Mouse (Mus musculus) left cerebral cortex, adult 9 months (tissue): ENCODE results near the gene Efemp2.
"Not testable (repeated sequence)": the region's sequence is repeated elsewhere in the genome, so short reads cannot be mapped to it uniquely, and the experiment has no call there.

ENCODE experiments used
- DNase-seq, 2 experiments: peaks; one replicate each; pipeline ENCODE4 v3.0.0; 2022; ENCODE audit warnings: low spot score in 2 of 2

The Efemp2 gene

DNA sequence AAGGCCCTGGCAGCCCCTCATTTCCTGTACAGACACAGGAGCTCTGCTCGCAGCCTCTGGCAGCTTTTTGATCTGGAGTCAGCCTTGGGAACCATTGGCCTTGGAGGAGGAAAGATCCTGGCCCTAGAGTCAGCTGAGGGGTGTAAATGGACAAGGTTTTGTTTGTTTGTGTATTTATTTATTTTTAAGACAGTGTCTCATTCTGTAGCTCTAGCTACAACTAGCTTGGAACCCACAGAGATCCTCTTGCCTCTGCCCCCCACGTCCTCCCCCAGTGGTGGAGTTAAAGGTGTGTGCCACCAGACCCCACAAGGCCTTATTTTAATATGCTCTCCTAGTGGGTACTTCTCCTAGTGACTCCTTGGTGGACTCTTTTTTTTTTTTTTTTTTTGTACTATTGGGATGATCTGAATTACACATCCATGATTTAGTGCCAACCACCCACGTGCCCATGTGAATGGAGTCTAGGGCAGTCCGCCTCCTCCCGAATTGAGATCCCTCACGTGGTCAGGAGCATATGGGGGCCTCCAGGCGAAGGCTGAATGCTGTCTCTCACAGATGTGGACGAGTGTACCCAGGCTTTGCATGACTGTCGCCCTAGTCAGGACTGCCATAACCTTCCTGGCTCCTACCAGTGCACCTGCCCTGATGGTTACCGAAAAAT lies 3.4 kb downstream of the Efemp2 start:
- peak in 1 of 2 experiments; percentile 63 for DNase-seq

DNA sequence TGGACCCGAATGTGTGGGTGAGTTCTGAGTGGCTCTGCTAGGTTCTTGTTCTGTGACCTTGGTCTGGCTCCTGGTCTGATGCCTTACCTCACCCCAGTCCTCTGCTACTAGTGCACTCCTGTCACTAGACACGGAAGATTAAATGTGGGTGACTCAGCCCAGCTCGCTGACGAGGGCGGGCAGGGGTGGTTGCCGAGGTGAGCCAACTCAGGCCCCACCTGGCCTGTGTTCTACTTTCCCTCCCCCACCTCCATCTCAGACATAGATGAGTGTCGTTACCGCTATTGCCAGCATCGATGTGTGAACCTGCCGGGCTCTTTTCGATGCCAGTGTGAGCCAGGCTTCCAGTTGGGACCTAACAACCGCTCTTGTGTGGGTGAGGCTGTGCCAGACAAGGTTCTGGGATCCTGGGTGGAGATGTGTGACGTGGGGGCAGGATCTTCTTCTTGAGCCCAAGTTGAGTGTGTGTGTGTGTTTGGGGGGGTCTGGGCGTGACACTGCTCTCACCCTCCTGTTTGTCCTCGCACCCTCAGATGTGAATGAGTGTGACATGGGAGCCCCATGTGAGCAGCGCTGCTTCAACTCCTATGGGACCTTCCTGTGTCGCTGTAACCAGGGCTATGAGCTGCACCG lies 4.0 kb downstream of the Efemp2 start:
- no peak for DNase-seq

GRCm38 (mm10) chr19:5480016-5480415 lies 6.3 kb downstream of the Efemp2 start:
- DNase-seq = no peak

DNA sequence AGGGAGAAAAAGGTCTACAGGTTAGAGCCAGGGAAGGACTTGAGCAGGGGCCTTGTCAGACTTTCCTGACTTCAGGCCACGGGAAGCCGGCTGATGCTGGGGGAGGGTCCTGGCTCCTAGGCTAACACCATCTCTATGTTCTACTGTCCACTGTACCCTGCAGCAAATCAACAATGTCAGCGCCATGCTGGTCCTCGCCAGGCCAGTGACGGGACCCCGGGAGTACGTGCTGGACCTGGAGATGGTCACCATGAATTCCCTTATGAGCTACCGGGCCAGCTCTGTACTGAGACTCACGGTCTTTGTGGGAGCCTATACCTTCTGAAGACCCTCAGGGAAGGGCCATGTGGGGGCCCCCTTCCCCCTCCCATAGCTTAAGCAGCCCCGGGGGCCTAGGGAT lies 7.6 kb downstream of the Efemp2 start:
- DNase-seq = no peak

- no peak for DNase-seq
Measured at GRCm38 (mm10) chr19:5483386-5484359, 9.9 kb downstream of the Efemp2 start.

GRCm38 (mm10) chr19:5484496-5484895 lies 10.7 kb downstream of the Efemp2 start:
- no peak for DNase-seq

GRCm38 (mm10) chr19:5485371-5485770 lies 11.6 kb downstream of the Efemp2 start:
- DNase-seq = no peak

DNA sequence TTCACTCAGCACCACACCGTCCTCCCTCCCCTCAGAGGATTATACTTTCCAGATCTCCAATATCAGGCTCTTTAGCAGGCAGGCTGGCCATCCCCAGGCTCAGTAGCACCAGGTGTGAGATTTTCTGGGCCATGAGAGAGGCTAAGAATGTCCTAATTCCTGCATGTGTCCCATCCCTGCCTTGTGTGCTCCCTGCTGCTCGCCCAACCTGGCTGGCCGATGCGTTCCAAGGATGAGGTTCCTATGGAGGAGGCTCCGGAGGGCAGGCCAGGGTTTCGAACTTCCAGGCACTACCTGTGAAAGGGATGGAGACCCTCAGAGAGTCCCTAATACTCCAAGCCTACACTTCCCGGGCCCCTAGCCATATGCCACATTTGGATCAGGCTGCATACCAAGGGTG lies 12.1 kb downstream of the Efemp2 start:
- no peak for DNase-seq

DNA sequence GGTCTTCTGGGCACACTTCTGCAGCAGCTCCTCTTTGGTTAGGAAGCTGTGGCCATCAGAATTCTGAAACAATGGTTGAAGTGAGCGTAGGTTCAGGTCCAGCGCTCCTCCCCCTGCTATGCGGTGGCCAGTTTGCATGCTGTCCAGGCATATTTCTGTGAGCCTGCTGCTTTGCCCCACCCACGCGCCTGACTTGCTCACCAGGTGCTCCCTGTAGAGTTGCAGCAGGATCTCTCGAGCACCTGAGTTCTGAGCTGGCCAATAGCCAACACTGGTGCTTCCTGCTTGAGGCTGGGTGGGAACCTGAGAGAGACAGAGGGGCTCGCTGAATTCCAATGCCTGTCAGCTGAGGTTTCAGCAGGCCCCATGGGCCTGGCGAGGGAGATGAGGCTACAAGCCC lies 12.5 kb downstream of the Efemp2 start:
- DNase-seq = no peak

- no peak for DNase-seq
Measured at GRCm38 (mm10) chr19:5486771-5487170, 13.0 kb downstream of the Efemp2 start.

GRCm38 (mm10) chr19:5487768-5488550 lies 14.2 kb downstream of the Efemp2 start, which contains the start of gene Mus81:
Gene Mus81 (minus strand): TSS chr19:5488402.
- DNase-seq = peak; percentile 89 to 97

DNA sequence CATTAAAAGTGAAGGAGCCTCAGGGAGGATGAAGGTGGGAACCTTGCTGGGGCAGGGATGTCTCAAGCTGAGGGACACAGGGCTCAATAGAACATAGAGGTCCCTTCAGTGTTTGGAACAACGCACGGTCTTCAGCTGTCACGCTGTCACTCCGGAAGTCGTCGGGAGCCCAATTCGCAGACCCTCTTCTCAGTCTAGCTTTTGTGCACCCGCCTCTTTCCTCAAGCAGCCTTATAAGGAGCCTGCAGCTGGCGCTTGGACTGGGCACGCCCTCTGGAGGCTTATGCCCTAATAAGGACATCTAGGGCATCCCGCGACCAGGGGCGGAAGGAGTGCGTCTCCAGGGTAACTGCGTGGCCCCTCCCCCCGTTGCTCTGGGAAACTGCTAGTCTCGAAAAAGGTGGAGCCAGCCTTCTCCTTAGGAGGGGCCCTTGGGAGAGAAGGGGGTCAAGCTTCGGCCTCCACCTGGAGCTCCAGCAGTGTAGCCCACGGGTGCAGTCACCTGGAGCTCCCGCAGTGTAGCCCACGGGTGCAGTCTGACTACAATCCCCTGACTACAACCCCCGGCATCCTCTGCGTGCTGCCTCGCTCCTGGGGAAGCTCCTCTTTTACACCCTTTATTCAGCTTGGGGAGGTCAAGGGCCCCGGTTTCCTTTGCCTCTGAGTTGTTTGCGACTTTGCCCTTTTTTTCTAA lies 15.3 kb downstream of the Efemp2 start:
- DNase-seq = peak; percentile 96 to 98

GRCm38 (mm10) chr19:5489721-5490120 lies 16.0 kb downstream of the Efemp2 start:
- not testable (repeated sequence) for DNase-seq

DNA sequence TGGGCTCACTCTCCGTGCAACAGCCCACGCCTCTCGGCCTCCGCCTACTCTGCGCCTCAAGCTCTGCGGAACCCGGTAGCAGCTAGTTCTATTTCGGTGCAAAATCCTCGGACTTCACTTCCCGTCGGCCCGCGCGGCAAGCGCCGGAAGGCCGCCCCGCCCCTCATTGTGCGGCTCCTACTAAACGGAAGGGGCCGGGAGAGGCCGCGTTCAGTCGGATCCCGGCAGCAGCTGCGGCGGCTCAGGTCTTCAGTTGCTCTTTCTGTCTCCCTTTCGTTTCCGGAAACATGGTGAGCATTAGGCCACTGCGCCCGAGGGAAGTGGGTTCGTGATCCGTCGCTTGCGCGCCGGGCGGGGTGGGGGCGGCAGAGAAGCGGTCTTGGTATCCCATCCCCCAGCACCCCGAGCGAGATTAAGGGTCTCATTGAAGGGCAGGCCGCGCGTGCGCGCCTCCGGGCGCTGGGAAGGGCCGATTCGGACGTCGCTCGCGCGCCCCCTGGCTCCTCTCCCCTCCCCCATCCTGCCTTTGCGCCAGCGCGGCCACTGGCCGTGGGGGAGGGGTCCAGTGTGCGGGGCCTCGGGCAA lies 16.7 kb downstream of the Efemp2 start, which contains the start of gene Cfl1:
Gene Cfl1, plus strand, starts transcription at position 143 of the 585 bp plus-strand sequence.
- DNase-seq = peak; percentile 88 to 96

- peak in 1 of 2 experiments; percentile 84 for DNase-seq
Measured at GRCm38 (mm10) chr19:5490898-5491708, 17.3 kb downstream of the Efemp2 start.

DNA sequence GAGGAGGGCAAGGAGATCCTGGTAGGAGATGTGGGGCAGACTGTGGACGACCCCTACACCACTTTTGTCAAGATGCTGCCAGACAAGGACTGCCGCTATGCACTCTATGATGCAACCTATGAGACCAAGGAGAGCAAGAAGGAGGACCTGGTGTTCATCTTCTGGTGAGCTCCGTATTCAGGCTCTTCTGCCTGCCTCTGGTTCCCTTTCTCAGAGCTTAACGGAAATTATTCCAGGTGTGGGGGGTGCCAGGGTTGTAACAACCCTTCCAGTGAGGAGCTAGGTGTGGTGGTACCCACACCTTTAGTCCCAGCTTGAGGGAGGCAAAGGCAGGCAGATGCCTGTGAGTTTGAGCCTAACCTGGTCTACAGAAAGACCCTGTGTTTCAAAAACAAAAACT lies 18.9 kb downstream of the Efemp2 start:
- no peak for DNase-seq

DNA sequence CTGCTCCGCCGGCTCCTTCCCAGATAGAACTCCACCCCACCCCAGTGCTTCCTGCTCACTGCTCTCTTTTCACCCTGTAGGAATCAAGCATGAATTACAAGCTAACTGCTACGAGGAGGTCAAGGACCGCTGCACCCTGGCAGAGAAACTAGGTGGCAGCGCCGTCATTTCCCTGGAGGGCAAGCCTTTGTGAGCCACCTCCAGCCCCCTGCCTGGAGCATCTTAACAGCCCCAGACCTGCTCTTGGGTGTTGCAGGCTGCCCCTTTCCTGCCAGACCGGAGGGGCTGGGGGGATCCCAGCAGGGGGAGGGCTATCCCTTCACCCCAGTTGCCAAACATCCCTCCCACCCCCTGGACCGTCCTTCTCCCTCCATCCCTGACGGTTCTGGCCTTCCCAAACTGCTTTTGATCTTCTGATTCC lies 19.6 kb downstream of the Efemp2 start:
- not testable (repeated sequence) for DNase-seq

DNA sequence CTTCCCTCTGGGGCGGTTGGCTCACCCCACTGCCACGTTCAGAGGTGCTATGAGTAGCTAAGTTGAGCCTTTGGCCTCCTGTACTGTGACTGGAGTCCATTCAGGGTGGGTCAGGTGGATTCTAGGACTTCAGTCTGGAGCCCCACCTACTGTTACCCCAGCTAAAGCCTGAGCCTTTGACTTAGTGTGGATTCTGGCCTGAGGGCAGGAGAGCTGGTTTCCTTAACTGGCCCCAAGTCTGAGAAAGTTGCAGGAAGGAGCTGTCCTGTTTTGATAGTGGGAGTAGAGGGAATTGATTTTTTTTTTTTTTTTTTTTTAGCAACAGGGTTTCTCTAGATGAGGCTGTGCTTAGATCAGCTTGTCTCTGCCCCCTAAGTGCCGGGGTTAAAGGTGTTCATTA lies 20.6 kb downstream of the Efemp2 start:
- no peak for DNase-seq

GRCm38 (mm10) chr19:5495353-5496051 lies 21.7 kb downstream of the Efemp2 start:
- no peak for DNase-seq
